Mouse (Mus musculus): ENCODE measurements around the gene Hpse.

GRCm38 (mm10) chr5:100716762-100717161 is 2.8 kb downstream of the Hpse start:
- TF ChIP-seq CTCF (IDR thresholded peaks at IDR 0.05; ENCODE audit: low read depth, low read length), result no peak
- no peak for TF ChIP-seq POLR2A (IDR thresholded peaks at IDR 0.05; ENCODE audit: borderline replicate concordance, low read depth, low read length)

Data from bone marrow macrophage, adult 2 months (primary cell).